Mouse (Mus musculus) forebrain, postnatal 0 days (tissue): ENCODE measurements around the gene Cd180. TPM values are rescaled to one million over a fixed set of nuclear protein-coding genes. Genes with fewer than 3 reads are reported as not detected.

Experiments used
- ATAC-seq: fragments of 200-750 bp; cut with Nextera tagmentation; 2 replicates; pipeline ENCODE4 v1.8.0; 2017; ENCODE audit warnings: mild to moderate bottlenecking, moderate library complexity
- DNase-seq: peaks from one replicate; pipeline ENCODE4 v3.0.0-alpha.2; 2015
- H3K27ac ChIP-seq: fragments of 300-500 bp; sonication (generic); 2 replicates; pipeline ENCODE4 v1.5.1; 2014; ENCODE audit warnings: low read depth, mild to moderate bottlenecking, antibody characterized with exemption, low read length, moderate library complexity, mixed read lengths
- H3K27me3 ChIP-seq: fragments of 300-500 bp; sonication (generic); 2 replicates; pipeline ENCODE4 v1.6.1; 2014; ENCODE audit warnings: mild to moderate bottlenecking, low read length, mixed read lengths; ENCODE audit not compliant: insufficient read depth
- H3K36me3 ChIP-seq: fragments of 300-500 bp; sonication (generic); 2 replicates; pipeline ENCODE4 v1.6.1; 2014; ENCODE audit warnings: mild to moderate bottlenecking, moderate library complexity; ENCODE audit not compliant: insufficient read depth
- H3K4me1 ChIP-seq: fragments of 300-500 bp; sonication (generic); 2 replicates; pipeline ENCODE4 v1.6.1; 2014; ENCODE audit warnings: antibody characterized with exemption; ENCODE audit not compliant: insufficient read depth
- H3K4me2 ChIP-seq: fragments of 300-500 bp; sonication (generic); 2 replicates; pipeline ENCODE4 v1.6.1; 2014; ENCODE audit warnings: low read depth, mild to moderate bottlenecking, moderate library complexity
- H3K4me3 ChIP-seq: fragments of 300-500 bp; sonication (generic); 2 replicates; pipeline ENCODE4 v1.5.1; 2014; ENCODE audit warnings: low read depth, low read length, mixed read lengths
- H3K9ac ChIP-seq: fragments of 300-500 bp; sonication (generic); 2 replicates; pipeline ENCODE4 v1.6.1; 2014; ENCODE audit warnings: mild to moderate bottlenecking
- H3K9me3 ChIP-seq: fragments of 300-500 bp; sonication (generic); 2 replicates; pipeline ENCODE4 v1.6.1; 2016; ENCODE audit warnings: low read length
- CTCF ChIP-seq: sonication (generic); IDR thresholded peaks from 2 replicates; pipeline ENCODE4 v1.5.1; 2016; ENCODE audit warnings: antibody characterized with exemption, control low read depth, low read depth
- WGBS: fragments of 180-500 bp; shearing (Covaris S2); extraction: QIAGEN DNeasy Blood & Tissue Kit; methylation state at CpG from one replicate; pipeline ENCODE4 v1.1.7; 2014; 5-methylcytosine and 5-hydroxymethylcytosine counted together
- polyA plus RNA-seq: library from polyadenylated mRNA; unstranded; fragments of >200 nt; fragmentation: Nextera tagmentation; extraction: Ambion mirVana; gene quantifications from 2 replicates; pipeline ENCODE4 v1.2.1, GENCODE M21; 2015
- total RNA-seq: library from RNA; depleted of rRNA; stranded (reverse); fragments of >200 nt; gene quantifications from 2 replicates; pipeline ENCODE4 v1.2.3, GENCODE M21; 2014

Cd180 gene
- total and polyA plus RNA-seq, 2 experiments from 2014 or later = 0.56 to 0.57 TPM

DNA sequence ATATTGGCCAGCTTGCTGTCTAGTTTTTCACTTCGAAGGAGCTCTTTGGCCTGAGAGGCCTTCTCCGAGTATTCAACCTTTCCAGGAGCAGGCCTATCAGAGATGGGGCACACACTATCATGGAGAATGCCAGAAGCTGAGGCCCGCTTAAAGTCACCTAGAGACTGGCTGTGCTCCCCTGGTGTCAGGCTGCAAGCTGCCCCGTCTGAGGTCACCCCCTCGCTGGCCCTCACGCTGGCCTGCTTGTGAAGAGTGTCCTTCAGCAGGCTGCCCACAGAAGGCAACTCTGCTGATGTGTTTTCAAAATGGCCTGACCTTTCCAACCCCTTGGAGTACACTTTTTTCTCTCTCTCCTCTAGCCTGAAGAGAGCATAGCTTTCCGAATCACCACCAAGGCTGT, 44.5 kb downstream of the Cd180 start:
- Histone ChIP-seq H3K9me3 (no peaks in the 10 kb centered on the region), H3K27ac (no peak overlapping the region), H3K4me2 (no peak overlapping the region), H3K9ac (no peak overlapping the region), H3K36me3 (peaks cover 48% of the 10 kb centered on the region), H3K27me3 (no peaks in the 10 kb centered on the region), H3K4me1 (0 out of 2 replicates have a peak, but pooled peaks cover 2% of the 10 kb centered on the region), H3K4me3 (no peak overlapping the region)
- DNase-seq (no peak), ATAC-seq (no peak)
- TF ChIP-seq CTCF = no peak
- WGBS = 95% methylated on average over 7 of the region's 7 CpGs

DNA sequence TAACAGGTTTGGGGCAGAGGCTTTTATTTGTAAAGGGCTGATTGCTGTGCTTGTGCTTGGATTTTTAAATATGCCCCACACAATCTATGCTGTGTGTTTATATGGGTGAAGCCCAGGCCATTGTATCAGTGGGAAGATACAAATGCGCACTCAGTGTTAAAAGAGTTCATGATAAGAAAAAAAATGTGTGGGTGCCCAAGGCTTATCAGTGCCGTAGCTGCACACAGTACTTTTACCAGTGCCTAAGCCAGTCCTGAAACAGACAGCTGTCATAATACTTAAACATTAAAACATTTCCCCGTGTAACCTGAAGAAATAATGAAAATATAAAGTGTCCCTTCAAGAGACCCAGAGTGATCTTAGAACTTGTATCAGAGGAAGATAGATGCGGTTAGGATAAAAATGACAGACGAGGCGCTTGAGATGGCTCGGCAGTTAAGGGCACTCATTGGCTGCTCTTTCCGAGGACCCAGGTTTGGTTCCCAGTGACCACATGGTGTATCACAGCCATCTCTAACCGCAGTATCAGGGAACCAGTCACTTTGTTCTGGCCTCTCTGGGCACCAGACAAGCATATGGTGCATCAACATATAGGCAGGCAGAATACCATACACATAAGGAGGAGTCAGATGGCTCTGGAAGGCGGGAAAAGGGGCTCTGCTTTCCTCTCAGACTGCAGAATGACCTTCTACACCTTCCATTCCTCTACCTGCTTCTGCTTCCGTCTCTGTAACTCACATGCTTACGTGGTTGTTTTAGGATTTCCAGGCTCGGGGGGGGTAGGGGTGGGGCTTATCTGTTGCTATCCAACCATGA, 46.6 kb downstream of the Cd180 start:
- ATAC-seq (no peak), DNase-seq (no peak)
- Histone ChIP-seq H3K27me3 (no peaks in the 10 kb centered on the region), H3K4me2 (no peak overlapping the region), H3K36me3 (peaks cover 45% of the 10 kb centered on the region), H3K27ac (no peak overlapping the region), H3K9me3 (no peaks in the 10 kb centered on the region), H3K4me1 (0 out of 2 replicates have a peak, but pooled peaks cover 4% of the 10 kb centered on the region), H3K9ac (no peak overlapping the region), H3K4me3 (no peak overlapping the region)
- TF ChIP-seq CTCF = no peak
- 94% methylated on average over 13 of the region's 13 CpGs for WGBS

DNA sequence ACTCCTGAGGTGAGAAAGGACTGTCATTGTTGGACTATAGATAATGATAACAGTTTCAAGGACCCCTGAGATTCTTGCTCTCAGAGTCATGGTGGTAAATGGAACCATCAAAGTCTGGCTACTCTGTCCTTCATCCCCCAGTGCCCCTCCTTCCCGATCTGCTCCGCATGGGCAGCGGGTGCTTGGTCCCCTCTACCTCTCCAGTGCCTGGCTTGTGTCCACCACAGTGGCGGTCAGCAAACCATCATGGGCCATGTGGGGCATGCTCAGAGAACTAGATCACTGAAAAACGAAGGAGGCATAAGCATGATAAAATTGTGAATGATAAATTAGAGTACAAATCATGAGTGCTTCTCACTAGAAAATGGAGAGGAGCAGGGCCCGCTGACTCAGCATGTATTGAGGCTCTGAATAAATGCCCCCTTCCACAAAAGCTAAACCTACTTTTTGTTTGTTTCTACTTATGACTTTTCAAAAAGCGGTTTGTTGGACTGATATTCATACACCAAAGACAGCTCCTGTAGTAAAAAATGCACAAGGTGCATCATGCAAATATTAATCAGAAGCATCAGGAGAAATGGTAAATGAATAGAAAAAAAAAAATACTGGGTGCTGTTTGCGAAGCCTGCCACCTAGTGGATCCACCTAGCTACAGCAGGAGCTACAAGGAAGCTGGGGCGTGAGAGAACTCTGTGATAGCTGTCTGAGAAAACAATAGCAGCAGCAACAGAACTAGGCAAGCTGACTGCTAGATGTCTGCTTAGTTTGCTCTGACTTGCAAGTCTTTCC, 51.3 kb downstream of the Cd180 start:
- peaks cover 4% of the 10 kb centered on the region; the same call in 1 of the 2 replicates for H3K36me3 ChIP-seq
- H3K4me3 ChIP-seq = no peak overlapping the region
- H3K4me2 ChIP-seq = no peak overlapping the region
- no peaks in the 10 kb centered on the region for H3K27me3 ChIP-seq
- ATAC-seq (no peak), DNase-seq (peak; percentile 63)
- no peak overlapping the region for H3K9ac ChIP-seq
- no peak overlapping the region for H3K27ac ChIP-seq
- H3K9me3 ChIP-seq = no peaks in the 10 kb centered on the region
- H3K4me1 ChIP-seq = 0 out of 2 replicates have a peak, but pooled peaks cover 4% of the 10 kb centered on the region
- TF ChIP-seq CTCF = peak; percentile 80
- 62% methylated on average over 9 of the region's 9 CpGs for WGBS

DNA sequence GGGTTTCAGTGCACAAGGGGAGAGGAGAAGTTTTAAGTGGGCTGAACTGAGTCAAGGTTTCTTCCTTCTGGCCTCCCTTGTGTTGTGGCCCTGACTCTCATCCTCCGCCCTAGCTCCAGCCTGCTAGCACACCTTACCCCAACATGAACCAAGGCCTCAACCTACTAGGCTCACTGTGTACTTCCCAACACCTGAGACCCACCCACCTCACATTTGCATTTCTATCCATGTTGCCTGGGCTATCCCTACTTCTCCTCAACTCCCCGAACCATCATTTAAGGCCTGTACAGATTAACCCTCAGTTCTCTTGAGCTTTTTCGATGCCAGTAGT, 51.9 kb downstream of the Cd180 start:
- H3K4me2 ChIP-seq = no peak overlapping the region
- no peak overlapping the region for H3K9ac ChIP-seq
- no peaks in the 10 kb centered on the region for H3K27me3 ChIP-seq
- no peak for TF ChIP-seq CTCF
- H3K4me3 ChIP-seq = no peak overlapping the region
- no peaks in the 10 kb centered on the region for H3K9me3 ChIP-seq
- H3K4me1 ChIP-seq = 0 out of 2 replicates have a peak, but pooled peaks cover 4% of the 10 kb centered on the region
- H3K36me3 ChIP-seq = no peaks in the 10 kb centered on the region; the same call in 1 of the 2 replicates
- 94% methylated on average over 3 of the region's 3 CpGs for WGBS
- ATAC-seq (no peak), DNase-seq (no peak)
- H3K27ac ChIP-seq = no peak overlapping the region

DNA sequence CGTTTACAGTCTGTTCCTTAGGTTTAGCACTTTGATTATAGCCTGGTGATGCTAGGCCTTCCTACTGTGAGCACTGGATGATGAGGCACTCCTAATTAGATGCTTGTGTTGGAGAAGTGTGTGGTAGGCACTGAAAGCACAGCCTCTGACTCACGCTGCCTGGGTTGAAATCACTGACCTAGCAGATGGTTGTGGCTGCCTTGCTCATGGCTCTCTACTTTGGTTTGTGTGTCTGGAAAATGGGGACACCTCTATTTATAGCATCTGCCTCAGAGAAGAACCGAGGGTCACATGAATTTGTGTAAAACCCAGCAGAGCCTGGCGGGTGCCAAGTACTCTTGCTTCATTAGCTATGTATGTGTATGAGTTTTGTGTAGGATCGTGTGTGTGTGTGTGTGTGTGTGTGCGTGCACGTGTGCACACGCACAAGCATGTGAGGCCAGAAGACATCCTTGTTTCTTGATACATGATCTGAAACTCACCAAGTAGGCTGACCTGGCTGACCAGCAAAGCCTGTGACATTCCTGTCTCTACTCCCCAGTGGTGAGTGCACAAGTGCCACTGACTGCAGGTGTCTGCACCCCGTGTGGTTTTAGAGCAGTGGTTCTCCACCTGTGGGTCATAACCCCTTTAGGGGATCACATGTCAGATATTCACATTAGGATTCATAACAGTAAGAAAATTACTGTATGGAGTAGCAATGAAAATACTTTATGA, 52.4 kb downstream of the Cd180 start:
- Histone ChIP-seq H3K4me1 (0 out of 2 replicates have a peak, but pooled peaks cover 4% of the 10 kb centered on the region), H3K4me2 (no peak overlapping the region), H3K27ac (no peak overlapping the region), H3K9me3 (no peaks in the 10 kb centered on the region), H3K9ac (no peak overlapping the region), H3K4me3 (no peak overlapping the region), H3K27me3 (no peaks in the 10 kb centered on the region), H3K36me3 (no peaks in the 10 kb centered on the region; the same call in 1 of the 2 replicates)
- no peak for ATAC-seq
- DNase-seq = no peak
- TF ChIP-seq CTCF = no peak; the same call in 1 of the 2 replicates
- WGBS = 87% methylated on average over 9 of the region's 9 CpGs

DNA sequence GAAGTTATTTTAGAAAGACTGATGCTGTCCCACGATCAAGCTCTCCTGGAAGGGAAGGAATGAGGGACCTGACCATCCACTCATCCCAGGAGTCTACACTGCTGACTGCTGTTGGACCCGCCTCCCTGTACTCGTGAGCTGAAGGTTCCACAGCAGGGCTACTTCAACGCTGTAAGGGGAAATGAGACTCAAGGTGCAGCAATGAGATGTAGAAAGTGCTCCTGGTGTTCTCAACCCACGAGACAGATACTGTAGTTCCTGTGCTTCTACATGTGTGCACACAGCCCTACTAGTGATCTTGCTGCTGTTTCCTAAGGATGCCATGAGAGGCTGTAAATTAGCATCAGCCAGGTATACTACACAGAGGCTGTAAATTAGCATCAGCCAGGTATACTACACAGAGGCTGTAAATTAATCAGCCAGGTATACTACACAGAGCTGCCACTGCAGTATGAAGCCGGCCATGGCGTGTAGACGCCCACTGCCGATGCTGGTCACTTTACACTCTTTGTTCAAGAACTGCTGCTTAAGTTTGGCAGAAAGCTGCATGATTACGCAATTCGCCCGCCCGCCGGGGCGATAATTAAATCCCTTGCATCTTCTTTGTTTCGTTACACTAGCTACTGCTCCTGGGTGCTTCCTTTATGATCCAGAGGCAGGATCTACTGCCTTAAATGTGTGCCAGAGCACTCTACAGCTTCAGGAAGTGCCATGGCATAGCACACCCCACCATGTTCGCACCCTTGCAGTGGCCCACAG, 53.6 kb downstream of the Cd180 start:
- H3K27ac ChIP-seq = no peak overlapping the region
- H3K4me2 ChIP-seq = no peak overlapping the region
- WGBS = 74% methylated on average over 17 of the region's 17 CpGs
- H3K4me3 ChIP-seq = no peak overlapping the region
- H3K36me3 ChIP-seq = no peaks in the 10 kb centered on the region; the same call in 1 of the 2 replicates
- H3K4me1 ChIP-seq = 0 out of 2 replicates have a peak, but pooled peaks cover 4% of the 10 kb centered on the region
- no peak overlapping the region for H3K9ac ChIP-seq
- DNase-seq (no peak), ATAC-seq (no peak)
- no peak for TF ChIP-seq CTCF
- no peaks in the 10 kb centered on the region for H3K9me3 ChIP-seq
- H3K27me3 ChIP-seq = no peaks in the 10 kb centered on the region
